Mouse (Mus musculus): ENCODE measurements at regions not wholly inside any gene's neighbourhood (a gene's known extent, or its start where the extent isn't known, plus 50 kb on each side); places are given as distances from the start of the nearest gene placed in this dataset.

GRCm38 (mm10) chr2:118051610-118052009 lies 60.1 kb upstream of the Thbs1 start:
- TF ChIP-seq CTCF (IDR thresholded peaks at IDR 0.05; ENCODE audit: low read depth, low read length) (no peak), GATA1 (IDR thresholded peaks at IDR 0.05; ENCODE audit: borderline replicate concordance, low read length) (no peak)

Measured in G1E (cell line).